Mouse (Mus musculus) erythroblast, embryonic 14.5 days (primary cell): ENCODE results near the gene Myo5a.

Source experiments
- GATA1 ChIP-seq: IDR thresholded peaks from 2 replicates; pipeline ENCODE4 v1.6.1; 2012; ENCODE audit warnings: low read length, inconsistent platforms, mixed read lengths
- TAL1 ChIP-seq: IDR thresholded peaks from 3 replicates; pipeline ENCODE4 v1.6.1; 2012; ENCODE audit warnings: low read length, inconsistent platforms, mixed read lengths

DNA sequence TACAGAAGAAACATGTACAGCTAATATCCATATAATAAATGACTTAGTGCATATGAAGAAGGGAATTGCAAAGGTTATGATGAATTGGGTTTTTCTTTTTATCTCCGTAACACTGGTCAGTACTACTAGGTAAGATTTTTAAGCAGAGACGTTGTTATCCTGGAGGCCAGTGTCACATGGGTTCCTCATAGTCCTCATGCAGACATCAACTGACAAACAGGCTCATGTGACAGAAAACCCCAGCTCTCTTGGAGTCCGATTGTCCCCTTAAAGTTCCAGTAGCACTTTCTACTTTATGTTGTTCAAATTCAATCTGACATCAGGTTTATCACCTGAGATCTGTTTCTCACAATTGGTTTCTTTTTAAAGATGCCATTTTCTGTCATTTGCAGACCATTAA lies 18.5 kb downstream of the Myo5a start:
- no peak for TF ChIP-seq GATA1
- TF ChIP-seq TAL1: no peak
